Mouse (Mus musculus) forebrain, embryonic 13.5 days (tissue): ENCODE results near the gene Hist1h2ak. TPM values are rescaled to one million over a fixed set of nuclear protein-coding genes. Genes with fewer than 3 reads are reported as not detected.
"Not testable (repeated sequence)": the region's sequence is repeated elsewhere in the genome, so short reads cannot be mapped to it uniquely, and the experiment has no call there.

ENCODE experiments used
- ATAC-seq: fragments of 200-750 bp; cut with Nextera tagmentation; 2 replicates; pipeline ENCODE4 v1.8.0; 2017
- H3K27ac ChIP-seq: fragments of 300-500 bp; sonication (generic); 2 replicates; pipeline ENCODE4 v1.5.1; 2015; ENCODE audit warnings: inconsistent platforms, mild to moderate bottlenecking, moderate library complexity
- H3K27me3 ChIP-seq: fragments of 300-500 bp; sonication (generic); 2 replicates; pipeline ENCODE4 v1.6.1; 2015; ENCODE audit warnings: mild to moderate bottlenecking, inconsistent platforms
- H3K36me3 ChIP-seq: fragments of 300-500 bp; sonication (generic); 2 replicates; pipeline ENCODE4 v1.6.1; 2015; ENCODE audit warnings: mild to moderate bottlenecking, inconsistent platforms; ENCODE audit not compliant: poor library complexity, severe bottlenecking
- H3K4me1 ChIP-seq: fragments of 300-500 bp; sonication (generic); 2 replicates; pipeline ENCODE4 v1.6.1; 2015; ENCODE audit warnings: inconsistent platforms
- H3K4me2 ChIP-seq: fragments of 300-500 bp; sonication (generic); 2 replicates; pipeline ENCODE4 v1.6.1; 2015; ENCODE audit warnings: inconsistent platforms, mild to moderate bottlenecking, moderate library complexity
- H3K4me3 ChIP-seq: fragments of 300-500 bp; sonication (generic); 2 replicates; pipeline ENCODE4 v1.5.1; 2015; ENCODE audit warnings: mild to moderate bottlenecking, inconsistent platforms
- H3K9ac ChIP-seq: fragments of 300-500 bp; sonication (generic); 2 replicates; pipeline ENCODE4 v1.6.1; 2015; ENCODE audit warnings: mild to moderate bottlenecking, inconsistent platforms
- H3K9me3 ChIP-seq: fragments of 300-500 bp; sonication (generic); replicated peaks from 2 replicates; pipeline ENCODE4 v1.6.1; 2016; ENCODE audit warnings: inconsistent platforms
- WGBS: fragments of 180-500 bp; shearing (Covaris S2); methylation state at CpG from one replicate; pipeline ENCODE4 v1.1.7; 2015; 5-methylcytosine and 5-hydroxymethylcytosine counted together
- polyA plus RNA-seq: library from polyadenylated mRNA; unstranded; fragments of >200 nt; fragmentation: Nextera tagmentation; extraction: Ambion mirVana; gene quantifications from 2 replicates; pipeline ENCODE4 v1.2.1, GENCODE M21; 2015

The Hist1h2ak gene
- polyA plus RNA-seq = 49.6 and 61.0 TPM in 2 replicates

- H3K36me3 ChIP-seq, H3K27me3 ChIP-seq, H3K9me3 ChIP-seq: not testable (repeated sequence)
- peak within 1 kb of the TSS; percentile 96 for H3K27ac ChIP-seq
- peaks cover 32% of the 10 kb centered on the region for H3K4me1 ChIP-seq
- peak; percentile 95 for ATAC-seq
- H3K4me2 ChIP-seq = peak within 1 kb of the TSS; percentile 74
- WGBS = under 1% methylated on average over 45 of the region's 50 CpGs
- peak within 1 kb of the TSS; percentile 80 for H3K9ac ChIP-seq
- peak within 1 kb of the TSS; percentile 47 for H3K4me3 ChIP-seq
Measured at GRCm38 (mm10) chr13:21753524-21754285, at the start of gene Hist1h2ak, which contains the start of gene Hist1h2bn. Hist1h2ak (minus strand) TSS chr13:21753827. Hist1h2bn (plus strand) TSS chr13:21754123.

GRCm38 (mm10) chr13:21803058-21803457, 49.4 kb upstream of the Hist1h2ak start:
- not testable (repeated sequence) for H3K27me3 ChIP-seq, H3K27ac ChIP-seq, H3K4me3 ChIP-seq, H3K4me2 ChIP-seq, H3K9ac ChIP-seq, H3K9me3 ChIP-seq, H3K36me3 ChIP-seq, H3K4me1 ChIP-seq
- no CpG with 5 or more reads among the region's 4 CpGs for WGBS
- ATAC-seq = peak; percentile 83

- ATAC-seq = not testable (repeated sequence)
Measured at GRCm38 (mm10) chr13:21797163-21797562, 43.5 kb upstream of the Hist1h2ak start.

GRCm38 (mm10) chr13:21795584-21795983, 42.0 kb upstream of the Hist1h2ak start:
- no peak overlapping the region for H3K4me3 ChIP-seq
- 91% methylated on average over 7 of the region's 7 CpGs for WGBS
- no peak for ATAC-seq
- no peaks in the 10 kb centered on the region for H3K36me3 ChIP-seq
- no peaks in the 10 kb centered on the region for H3K27me3 ChIP-seq
- H3K4me1 ChIP-seq = peaks cover 5% of the 10 kb centered on the region
- H3K9me3 ChIP-seq = no peaks in the 10 kb centered on the region
- no peak overlapping the region for H3K27ac ChIP-seq
- no peak overlapping the region for H3K9ac ChIP-seq
- no peak overlapping the region for H3K4me2 ChIP-seq

More at GRCm38 (mm10) chr13:21797163-21797562, 43.5 kb upstream of the Hist1h2ak start:
- H3K4me1 ChIP-seq, H3K9me3 ChIP-seq, H3K27me3 ChIP-seq, H3K9ac ChIP-seq, H3K27ac ChIP-seq, H3K4me3 ChIP-seq, H3K36me3 ChIP-seq, H3K4me2 ChIP-seq: not testable (repeated sequence)

- H3K9me3 ChIP-seq = no peaks in the 10 kb centered on the region
- H3K36me3 ChIP-seq = no peaks in the 10 kb centered on the region
- H3K27ac ChIP-seq = 0 out of 2 replicates have a peak overlapping the region, but pooled peaks have one; percentile 10
- no peaks in the 10 kb centered on the region for H3K27me3 ChIP-seq
- peaks cover 29% of the 10 kb centered on the region for H3K4me1 ChIP-seq
- H3K4me2 ChIP-seq = peak overlapping the region; percentile 43
- H3K4me3 ChIP-seq = no peak overlapping the region
- ATAC-seq = no peak
- H3K9ac ChIP-seq = peak overlapping the region; percentile 50
- 6% methylated on average over 17 of the region's 18 CpGs for WGBS
Measured at GRCm38 (mm10) chr13:21790601-21791283, 37.1 kb upstream of the Hist1h2ak start.

- no peak overlapping the region for H3K4me2 ChIP-seq
Measured at GRCm38 (mm10) chr13:21789925-21790324, 36.3 kb upstream of the Hist1h2ak start.

GRCm38 (mm10) chr13:21787760-21788593, 34.4 kb upstream of the Hist1h2ak start:
- Histone ChIP-seq H3K27me3 (no peaks in the 10 kb centered on the region), H3K27ac (peak overlapping the region; percentile 87), H3K9ac (peak overlapping the region; percentile 48), H3K4me3 (peak overlapping the region; percentile 39), H3K4me1 (peaks cover 43% of the 10 kb centered on the region), H3K4me2 (peak overlapping the region; percentile 62), H3K9me3 (no peaks in the 10 kb centered on the region), H3K36me3 (no peaks in the 10 kb centered on the region)
- 7% methylated on average over 17 of the region's 21 CpGs for whole genome bisulfite sequencing
- peak; percentile 6; the same call in 1 of the 2 replicates for ATAC-seq

More at GRCm38 (mm10) chr13:21789925-21790324, 36.3 kb upstream of the Hist1h2ak start:
- WGBS = 69% methylated on average over 6 of the region's 6 CpGs
- Histone ChIP-seq H3K4me1 (peaks cover 33% of the 10 kb centered on the region), H3K27me3 (no peaks in the 10 kb centered on the region), H3K27ac (no peak overlapping the region), H3K9me3 (no peaks in the 10 kb centered on the region), H3K9ac (no peak overlapping the region), H3K4me3 (no peak overlapping the region), H3K36me3 (no peaks in the 10 kb centered on the region)
- ATAC-seq = no peak

GRCm38 (mm10) chr13:21786899-21787629, 33.4 kb upstream of the Hist1h2ak start, which contains the start of the genes Hist1h2an and Hist1h2bp:
Hist1h2an (minus strand) TSS chr13:21787218.
Hist1h2bp (plus strand) TSS chr13:21787461.
- Histone ChIP-seq H3K4me2 (peak within 1 kb of the TSS; percentile 62), H3K9ac (peak within 1 kb of the TSS; percentile 69), H3K27ac (peak within 1 kb of the TSS; percentile 90), H3K4me3 (peak within 1 kb of the TSS; percentile 39), H3K4me1 (peaks cover 50% of the 10 kb centered on the region)
- not testable (repeated sequence) for H3K27me3 ChIP-seq, H3K9me3 ChIP-seq, H3K36me3 ChIP-seq
- WGBS = under 1% methylated on average over 40 of the region's 63 CpGs
- ATAC-seq = peak; percentile 94

- WGBS = 3% methylated on average over 8 of the region's 8 CpGs
- Histone ChIP-seq H3K9ac (peak overlapping the region; percentile 69), H3K27me3 (no peaks in the 10 kb centered on the region), H3K4me3 (peak overlapping the region; percentile 39), H3K9me3 (no peaks in the 10 kb centered on the region), H3K27ac (peak overlapping the region; percentile 90), H3K36me3 (no peaks in the 10 kb centered on the region), H3K4me2 (peak overlapping the region; percentile 62), H3K4me1 (peaks cover 51% of the 10 kb centered on the region)
- ATAC-seq = no peak
Measured at GRCm38 (mm10) chr13:21786189-21786898, 32.7 kb upstream of the Hist1h2ak start.

- H3K27me3 ChIP-seq = no peaks in the 10 kb centered on the region
- H3K36me3 ChIP-seq = no peaks in the 10 kb centered on the region
- H3K9ac ChIP-seq = peak overlapping the region; percentile 53
- peak overlapping the region; percentile 76 for H3K4me2 ChIP-seq
- H3K27ac ChIP-seq = peak overlapping the region; percentile 83
- peaks cover 59% of the 10 kb centered on the region for H3K4me1 ChIP-seq
- no peak for ATAC-seq
- WGBS = 17% methylated on average over 6 of the region's 6 CpGs
- 0 out of 2 replicates have a peak overlapping the region, but pooled peaks have one; percentile 46 for H3K4me3 ChIP-seq
- H3K9me3 ChIP-seq = no peaks in the 10 kb centered on the region
Measured at GRCm38 (mm10) chr13:21784311-21784710, 30.7 kb upstream of the Hist1h2ak start.
